Mouse (Mus musculus) bone marrow macrophage, adult 2 months (primary cell): ENCODE data around the gene Zer1.

ENCODE experiments used
- CTCF ChIP-seq: IDR thresholded peaks from 2 replicates; pipeline ENCODE4 v1.5.1; 2012; ENCODE audit warnings: low read depth, mild to moderate bottlenecking, low read length, moderate library complexity
- POLR2A ChIP-seq: IDR thresholded peaks from 2 replicates; pipeline ENCODE4 v1.6.1; 2012; ENCODE audit warnings: mild to moderate bottlenecking, low read depth, low read length, borderline replicate concordance

DNA sequence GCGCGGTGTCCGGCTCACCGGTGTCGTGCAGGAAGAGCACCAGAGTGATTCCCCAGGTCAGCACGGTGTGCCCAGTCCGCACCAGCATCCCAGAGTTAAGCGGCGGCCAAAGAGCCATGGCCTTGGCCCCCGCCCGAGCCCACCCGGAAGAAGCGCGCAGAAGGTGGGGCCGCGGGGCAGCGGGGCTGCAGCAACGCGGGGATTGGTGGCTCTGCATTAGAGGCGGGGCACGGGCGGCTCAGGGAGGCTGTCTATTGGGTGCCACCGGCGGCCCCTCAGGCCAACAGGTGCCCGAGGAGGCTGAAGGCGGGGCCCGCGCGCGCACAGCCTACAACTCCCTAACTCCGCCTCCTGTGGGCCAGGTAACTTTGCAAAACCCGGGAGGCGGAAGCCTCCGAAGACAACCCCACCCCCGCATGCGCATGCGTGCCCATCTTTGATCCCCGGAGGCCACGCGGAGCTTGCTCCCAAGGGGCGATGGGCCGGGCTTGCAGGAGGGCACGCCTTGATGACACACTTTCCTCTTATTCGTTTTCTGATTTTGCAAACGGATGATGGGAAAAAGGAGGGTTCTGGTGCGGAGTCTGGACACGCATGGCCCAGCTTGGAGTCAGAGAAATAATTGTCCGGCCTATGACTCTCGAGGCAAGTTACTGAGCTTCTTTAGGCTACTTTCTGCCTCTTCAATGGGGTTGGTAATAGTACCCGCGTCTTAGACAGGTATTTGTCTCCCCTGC lies 30.7 kb downstream of the Zer1 start, which contains the start of gene Zdhhc12:
- no peak for TF ChIP-seq CTCF
- TF ChIP-seq POLR2A, result peak; percentile 72; the same call in 1 of the 2 replicates
